Mouse (Mus musculus) forebrain, embryonic 13.5 days (tissue): ENCODE data around the gene Eif2b2. TPM values are rescaled to one million over a fixed set of nuclear protein-coding genes. Genes with fewer than 3 reads are reported as not detected.
A peak's percentile ranks its signal among the peaks of the same experiment; 100 is the strongest.

Experiments
- ATAC-seq: fragments of 200-750 bp; cut with Nextera tagmentation; 2 replicates; pipeline ENCODE4 v1.8.0; 2017
- H3K27ac ChIP-seq: fragments of 300-500 bp; sonication (generic); 2 replicates; pipeline ENCODE4 v1.5.1; 2015; ENCODE audit warnings: inconsistent platforms, mild to moderate bottlenecking, moderate library complexity
- H3K27me3 ChIP-seq: fragments of 300-500 bp; sonication (generic); 2 replicates; pipeline ENCODE4 v1.6.1; 2015; ENCODE audit warnings: mild to moderate bottlenecking, inconsistent platforms
- H3K36me3 ChIP-seq: fragments of 300-500 bp; sonication (generic); 2 replicates; pipeline ENCODE4 v1.6.1; 2015; ENCODE audit warnings: mild to moderate bottlenecking, inconsistent platforms; ENCODE audit not compliant: poor library complexity, severe bottlenecking
- H3K4me1 ChIP-seq: fragments of 300-500 bp; sonication (generic); 2 replicates; pipeline ENCODE4 v1.6.1; 2015; ENCODE audit warnings: inconsistent platforms
- H3K4me2 ChIP-seq: fragments of 300-500 bp; sonication (generic); 2 replicates; pipeline ENCODE4 v1.6.1; 2015; ENCODE audit warnings: inconsistent platforms, mild to moderate bottlenecking, moderate library complexity
- H3K4me3 ChIP-seq: fragments of 300-500 bp; sonication (generic); 2 replicates; pipeline ENCODE4 v1.5.1; 2015; ENCODE audit warnings: mild to moderate bottlenecking, inconsistent platforms
- H3K9ac ChIP-seq: fragments of 300-500 bp; sonication (generic); 2 replicates; pipeline ENCODE4 v1.6.1; 2015; ENCODE audit warnings: mild to moderate bottlenecking, inconsistent platforms
- H3K9me3 ChIP-seq: fragments of 300-500 bp; sonication (generic); replicated peaks from 2 replicates; pipeline ENCODE4 v1.6.1; 2016; ENCODE audit warnings: inconsistent platforms
- WGBS: fragments of 180-500 bp; shearing (Covaris S2); methylation state at CpG from one replicate; pipeline ENCODE4 v1.1.7; 2015; 5-methylcytosine and 5-hydroxymethylcytosine counted together
- polyA plus RNA-seq: library from polyadenylated mRNA; unstranded; fragments of >200 nt; fragmentation: Nextera tagmentation; extraction: Ambion mirVana; gene quantifications from 2 replicates; pipeline ENCODE4 v1.2.1, GENCODE M21; 2015

Gene Eif2b2
- polyA plus RNA-seq, 1 experiment from 2014 or later, result 93.1 TPM

DNA sequence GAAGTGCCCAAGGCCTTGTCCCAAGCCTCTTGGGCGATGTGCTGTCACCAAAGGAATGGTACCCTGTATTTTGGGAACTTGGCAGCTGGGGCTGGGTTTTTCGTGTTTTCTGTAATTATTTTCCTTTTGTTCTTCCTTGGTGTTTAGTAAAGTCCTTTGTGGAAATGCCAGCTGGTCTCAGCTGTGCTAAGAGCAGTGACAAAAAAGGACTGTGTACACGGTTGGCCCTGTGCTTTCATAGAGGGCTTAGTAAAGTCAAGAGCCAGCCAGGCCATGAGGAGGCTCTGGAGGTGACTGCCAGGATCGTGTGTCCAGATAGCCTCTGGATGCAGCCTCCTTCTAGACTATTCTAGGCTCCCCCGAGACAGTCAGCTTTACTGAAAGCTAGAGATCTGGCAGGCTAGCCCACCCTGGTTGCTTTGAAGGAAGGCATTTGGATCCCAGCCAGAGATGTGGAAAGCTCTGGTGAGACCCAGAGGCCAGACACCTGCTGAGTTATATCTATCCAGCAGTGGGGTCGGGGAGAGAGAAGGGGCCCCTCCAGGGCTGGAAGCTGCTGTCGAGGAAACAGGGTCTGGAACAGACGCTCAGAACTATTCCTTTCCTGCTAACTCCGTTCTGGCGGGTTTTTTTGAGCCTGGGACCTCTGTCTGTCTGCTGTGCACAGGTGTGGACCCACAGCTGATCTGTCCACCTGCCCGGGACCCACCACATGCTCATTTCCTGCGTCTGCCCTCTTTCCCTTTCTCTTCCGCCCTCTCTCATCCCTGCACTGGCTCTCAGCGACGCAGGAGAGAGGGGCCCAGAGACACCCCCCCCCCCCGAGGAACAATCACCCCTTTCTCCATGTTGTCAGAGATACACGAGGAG lies 37.6 kb upstream of the Eif2b2 start:
- 18% methylated on average over 17 of the region's 17 CpGs for WGBS
- peak; percentile 60 for ATAC-seq
- H3K27me3 ChIP-seq, result peaks cover 21% of the 10 kb centered on the region; the same call in 1 of the 2 replicates
- H3K9me3 ChIP-seq, result no peaks in the 10 kb centered on the region
- peaks cover 32% of the 10 kb centered on the region for H3K4me1 ChIP-seq
- no peak overlapping the region for H3K4me3 ChIP-seq
- H3K9ac ChIP-seq, result 0 out of 2 replicates have a peak overlapping the region, but pooled peaks have one; percentile 16
- peak overlapping the region; percentile 30 for H3K4me2 ChIP-seq
- no peaks in the 10 kb centered on the region for H3K36me3 ChIP-seq
- peak overlapping the region; percentile 25; the same call in 1 of the 2 replicates for H3K27ac ChIP-seq

DNA sequence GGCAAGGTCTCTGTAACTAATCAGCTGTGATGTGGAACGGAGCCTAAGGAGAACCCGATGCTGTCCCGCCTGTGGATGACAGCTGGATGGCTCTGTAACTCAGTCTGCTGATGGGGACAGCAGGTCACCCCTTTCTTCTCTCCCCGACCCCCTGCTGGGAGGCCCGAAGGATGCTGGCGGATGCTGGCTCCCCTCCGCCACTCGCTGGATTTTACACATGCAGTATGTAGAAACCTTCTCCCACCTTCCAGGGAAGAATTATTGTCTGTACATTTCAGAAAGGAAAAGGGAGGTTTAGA lies 37.0 kb upstream of the Eif2b2 start:
- WGBS, result 8% methylated on average over 8 of the region's 8 CpGs
- no peak overlapping the region for H3K4me3 ChIP-seq
- no peak for ATAC-seq
- H3K36me3 ChIP-seq, result no peaks in the 10 kb centered on the region
- no peaks in the 10 kb centered on the region for H3K9me3 ChIP-seq
- H3K4me2 ChIP-seq, result peak overlapping the region; percentile 30
- H3K4me1 ChIP-seq, result peaks cover 27% of the 10 kb centered on the region
- peaks cover 21% of the 10 kb centered on the region; the same call in 1 of the 2 replicates for H3K27me3 ChIP-seq
- 0 out of 2 replicates have a peak overlapping the region, but pooled peaks have one; percentile 16 for H3K9ac ChIP-seq
- no peak overlapping the region for H3K27ac ChIP-seq

DNA sequence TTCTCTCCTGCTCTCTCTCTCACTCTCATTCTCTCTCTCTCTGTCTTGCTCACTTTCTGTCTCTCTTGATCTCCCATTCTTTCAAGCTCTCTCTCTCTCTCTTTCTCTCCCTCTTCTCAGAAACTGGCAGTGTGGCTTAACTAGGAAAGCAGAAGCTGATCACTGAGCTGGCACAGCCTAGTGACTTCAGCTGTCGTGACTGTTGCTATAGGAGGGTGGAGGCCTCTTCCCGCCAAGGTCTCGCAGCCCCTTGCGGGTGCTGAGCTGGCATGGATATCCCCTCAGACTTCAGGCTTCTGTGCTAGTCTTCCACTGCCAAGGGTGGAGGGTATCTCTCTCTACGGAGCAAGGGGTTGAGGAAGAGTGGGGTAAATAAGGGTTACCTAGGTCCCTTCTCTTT lies 36.4 kb upstream of the Eif2b2 start:
- no peaks in the 10 kb centered on the region for H3K9me3 ChIP-seq
- H3K27ac ChIP-seq, result no peak overlapping the region
- WGBS, result 68% methylated on average over 5 of the region's 5 CpGs
- peaks cover 17% of the 10 kb centered on the region; the same call in 1 of the 2 replicates for H3K27me3 ChIP-seq
- H3K4me1 ChIP-seq, result peaks cover 21% of the 10 kb centered on the region
- H3K36me3 ChIP-seq, result no peaks in the 10 kb centered on the region
- ATAC-seq, result no peak
- H3K4me2 ChIP-seq, result no peak overlapping the region
- no peak overlapping the region for H3K4me3 ChIP-seq
- H3K9ac ChIP-seq, result no peak overlapping the region

DNA sequence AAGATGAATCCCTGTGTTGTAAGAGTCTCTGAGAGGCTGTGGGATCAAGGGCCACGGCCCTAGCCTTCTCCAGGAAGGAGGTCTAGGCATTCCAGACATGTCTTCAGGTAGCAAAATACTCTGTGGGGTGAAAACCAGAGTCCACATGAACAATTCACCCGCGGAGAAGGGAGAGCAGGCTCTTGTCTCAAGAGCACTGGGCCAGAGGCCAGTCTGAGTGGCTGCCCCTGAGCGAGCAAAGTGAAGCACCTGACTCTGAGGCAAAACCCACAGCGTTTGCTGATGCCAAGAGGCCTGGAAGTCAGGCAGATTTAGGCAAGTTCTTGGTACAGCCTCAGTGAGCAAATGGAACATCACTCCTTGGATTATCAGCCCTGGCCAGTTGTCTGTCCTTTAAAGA lies 35.2 kb upstream of the Eif2b2 start:
- peaks cover 21% of the 10 kb centered on the region for H3K4me1 ChIP-seq
- H3K9me3 ChIP-seq, result no peaks in the 10 kb centered on the region
- H3K4me3 ChIP-seq, result no peak overlapping the region
- no peak overlapping the region for H3K9ac ChIP-seq
- H3K36me3 ChIP-seq, result no peaks in the 10 kb centered on the region
- no peak overlapping the region for H3K4me2 ChIP-seq
- 69% methylated on average over 5 of the region's 5 CpGs for WGBS
- no peak overlapping the region for H3K27ac ChIP-seq
- H3K27me3 ChIP-seq, result 0 out of 2 replicates have a peak, but pooled peaks cover 12% of the 10 kb centered on the region
- ATAC-seq, result no peak

DNA sequence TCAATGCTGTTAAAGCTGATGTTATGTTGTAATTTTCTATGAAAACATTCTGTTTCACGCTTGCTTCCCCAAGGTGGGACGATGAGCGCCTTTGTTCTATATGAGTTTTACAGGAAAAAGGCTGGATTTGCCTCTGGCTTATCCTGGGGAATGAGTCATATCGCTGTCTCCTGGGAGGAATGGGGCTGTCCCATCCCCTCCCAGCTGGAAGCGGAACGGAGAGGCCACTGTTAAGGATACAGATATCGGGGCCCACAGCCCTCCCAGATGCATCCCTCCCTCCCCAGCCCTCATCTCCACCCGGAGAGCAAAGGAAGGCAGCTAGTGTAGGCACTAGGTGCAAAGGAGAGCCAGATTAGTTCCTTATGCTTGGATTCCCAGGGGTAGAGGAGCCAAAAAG lies 33.5 kb upstream of the Eif2b2 start:
- Histone ChIP-seq H3K4me1 (peaks cover 20% of the 10 kb centered on the region), H3K27ac (no peak overlapping the region), H3K36me3 (no peaks in the 10 kb centered on the region), H3K4me3 (no peak overlapping the region), H3K27me3 (0 out of 2 replicates have a peak, but pooled peaks cover 4% of the 10 kb centered on the region), H3K9me3 (no peaks in the 10 kb centered on the region), H3K4me2 (no peak overlapping the region), H3K9ac (no peak overlapping the region)
- ATAC-seq, result no peak
- 72% methylated on average over 7 of the region's 8 CpGs for WGBS

DNA sequence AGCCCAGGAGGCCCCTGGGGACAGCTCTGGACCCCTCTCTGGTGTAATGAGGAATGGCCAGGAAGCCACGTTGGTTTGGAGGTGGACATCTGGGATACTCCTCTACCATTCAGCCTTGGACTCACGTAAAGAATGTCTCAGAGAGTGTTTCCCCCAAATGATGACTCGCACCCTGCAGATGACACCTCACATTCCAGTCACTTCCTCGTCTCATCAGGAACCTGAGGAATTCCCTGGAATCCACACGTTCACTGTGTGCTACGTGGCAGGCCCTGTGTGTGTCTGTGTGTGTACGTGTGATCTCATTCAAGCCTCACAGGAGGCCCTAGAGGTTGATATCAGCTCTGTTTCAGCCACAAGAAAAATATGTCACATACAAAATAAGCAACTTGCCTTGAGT lies 32.9 kb upstream of the Eif2b2 start:
- peaks cover 15% of the 10 kb centered on the region for H3K4me1 ChIP-seq
- H3K4me2 ChIP-seq, result no peak overlapping the region
- no peaks in the 10 kb centered on the region for H3K9me3 ChIP-seq
- no peaks in the 10 kb centered on the region for H3K36me3 ChIP-seq
- no peak for ATAC-seq
- H3K27ac ChIP-seq, result no peak overlapping the region
- no peak overlapping the region for H3K4me3 ChIP-seq
- 0 out of 2 replicates have a peak, but pooled peaks cover 4% of the 10 kb centered on the region for H3K27me3 ChIP-seq
- no peak overlapping the region for H3K9ac ChIP-seq
- 78% methylated on average over 7 of the region's 7 CpGs for WGBS

DNA sequence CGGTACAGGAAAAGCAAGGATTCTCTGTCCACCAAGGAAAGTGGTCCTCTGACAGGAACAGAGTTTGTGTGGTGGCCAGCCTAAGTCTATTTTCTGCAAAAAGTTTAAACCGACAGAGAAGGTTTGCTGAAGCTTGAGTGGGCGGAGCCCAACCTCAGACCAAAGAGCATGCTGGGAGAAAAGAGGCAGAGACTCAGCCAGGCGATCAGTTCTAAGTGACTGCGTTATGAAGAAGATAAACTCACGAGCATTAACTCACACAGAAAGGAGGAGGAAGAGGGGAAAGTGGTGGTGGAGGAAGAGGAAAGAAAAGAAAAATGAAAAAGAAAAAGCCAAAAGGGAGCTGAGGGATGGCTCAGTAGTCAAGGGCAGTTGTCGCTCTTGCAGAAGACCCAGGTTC lies 29.0 kb upstream of the Eif2b2 start:
- no peak overlapping the region for H3K4me2 ChIP-seq
- H3K36me3 ChIP-seq, result no peaks in the 10 kb centered on the region
- peaks cover 29% of the 10 kb centered on the region for H3K4me1 ChIP-seq
- no peak overlapping the region for H3K27ac ChIP-seq
- no peak overlapping the region for H3K9ac ChIP-seq
- WGBS, result 80% methylated on average over 7 of the region's 7 CpGs
- H3K4me3 ChIP-seq, result no peak overlapping the region
- no peak for ATAC-seq
- no peaks in the 10 kb centered on the region for H3K9me3 ChIP-seq
- H3K27me3 ChIP-seq, result no peaks in the 10 kb centered on the region

DNA sequence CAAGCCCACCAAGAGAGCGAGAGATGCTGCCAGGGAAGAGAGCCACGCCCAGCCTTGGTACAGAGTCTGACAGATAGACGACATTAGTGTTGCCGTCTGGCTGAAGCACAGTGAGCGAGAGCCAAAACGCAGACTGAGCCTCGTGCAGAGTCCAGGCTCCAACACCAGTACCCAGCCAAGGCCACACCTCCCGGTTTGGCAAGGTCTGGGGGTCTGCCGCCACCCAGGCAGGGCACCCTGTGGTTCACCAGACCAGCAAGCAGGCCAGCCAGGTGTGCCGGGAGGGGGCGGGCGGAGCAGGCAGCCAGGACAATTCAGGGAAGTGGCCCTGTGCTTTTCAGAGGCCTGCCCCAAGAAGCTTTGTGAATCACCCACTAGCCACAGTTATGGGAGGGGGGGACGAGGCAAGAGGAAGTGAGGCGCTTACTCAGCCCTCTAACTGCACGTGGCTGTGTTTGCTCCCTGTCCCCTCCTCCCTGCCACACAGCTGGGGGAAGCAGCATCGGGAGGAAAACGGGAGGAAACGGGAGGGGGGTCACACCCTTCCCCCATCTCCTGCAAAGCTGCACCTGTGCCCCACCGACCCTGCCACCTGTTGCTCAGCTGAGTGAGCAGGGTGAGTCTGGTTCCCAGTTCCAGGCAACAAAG lies 26.7 kb upstream of the Eif2b2 start:
- ATAC-seq, result no peak
- no peak overlapping the region for H3K4me3 ChIP-seq
- no peak overlapping the region for H3K4me2 ChIP-seq
- no peaks in the 10 kb centered on the region for H3K36me3 ChIP-seq
- H3K4me1 ChIP-seq, result peaks cover 29% of the 10 kb centered on the region
- H3K9ac ChIP-seq, result no peak overlapping the region
- 30% methylated on average over 19 of the region's 19 CpGs for WGBS
- no peaks in the 10 kb centered on the region for H3K27me3 ChIP-seq
- no peaks in the 10 kb centered on the region for H3K9me3 ChIP-seq
- no peak overlapping the region for H3K27ac ChIP-seq

DNA sequence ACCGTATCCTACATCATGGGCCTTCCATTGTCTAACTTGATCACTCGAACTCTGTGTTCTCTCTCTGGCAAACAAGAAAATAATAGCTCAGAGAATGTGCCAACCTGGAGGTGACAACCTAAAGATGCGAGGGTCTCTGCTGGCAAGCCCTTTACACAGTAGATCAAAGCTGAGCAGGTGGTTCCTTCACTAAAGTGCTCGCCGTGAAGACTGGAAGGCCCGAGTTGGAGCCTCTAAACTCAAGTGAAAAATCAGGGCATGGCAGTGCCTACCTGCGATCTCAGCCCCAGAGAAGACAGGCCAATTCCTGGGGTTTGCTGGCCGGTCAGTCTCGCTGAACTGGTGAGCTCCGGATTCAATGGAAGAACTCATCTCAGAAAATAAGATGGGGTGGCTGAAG lies 26.1 kb upstream of the Eif2b2 start:
- H3K27me3 ChIP-seq, result no peaks in the 10 kb centered on the region
- WGBS, result 80% methylated on average over 10 of the region's 10 CpGs
- H3K9me3 ChIP-seq, result no peaks in the 10 kb centered on the region
- H3K27ac ChIP-seq, result no peak overlapping the region
- ATAC-seq, result no peak
- no peak overlapping the region for H3K4me2 ChIP-seq
- no peaks in the 10 kb centered on the region for H3K36me3 ChIP-seq
- H3K4me1 ChIP-seq, result peaks cover 29% of the 10 kb centered on the region
- no peak overlapping the region for H3K9ac ChIP-seq
- H3K4me3 ChIP-seq, result no peak overlapping the region

DNA sequence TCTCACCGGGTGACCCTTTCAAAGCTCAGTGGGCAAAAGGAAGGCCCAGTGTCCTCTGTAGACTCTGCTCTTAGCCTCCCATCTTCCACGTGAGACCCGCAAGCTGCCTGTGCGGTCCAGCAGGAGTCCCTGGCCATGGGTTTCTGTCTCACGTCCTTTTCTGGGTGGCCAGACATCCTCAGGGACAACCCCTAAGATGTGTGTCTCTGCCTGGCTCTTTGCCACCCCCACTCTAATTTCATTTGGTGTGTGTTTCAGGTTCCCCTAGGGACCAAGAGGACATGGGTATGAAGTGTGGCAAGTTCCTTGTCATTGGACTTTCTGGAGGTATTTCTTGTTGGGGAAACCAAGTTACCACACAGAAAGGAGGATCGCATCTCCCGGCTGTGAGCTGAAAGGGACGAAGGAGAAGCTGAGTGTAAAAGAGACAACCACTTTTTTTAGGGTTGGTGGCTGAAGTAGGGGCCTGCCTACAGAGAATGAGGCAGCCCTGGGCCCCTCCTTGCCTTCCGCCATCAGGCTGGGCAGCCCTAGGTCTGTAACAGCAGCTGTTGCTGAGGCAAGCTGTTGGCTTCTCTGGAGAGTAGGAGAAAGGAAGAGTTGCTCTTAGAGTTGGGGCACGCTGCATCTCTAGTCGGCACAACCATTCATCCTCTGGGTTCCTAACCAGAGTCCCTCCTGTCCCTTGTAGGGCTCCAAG lies 25.2 kb upstream of the Eif2b2 start:
- Histone ChIP-seq H3K27me3 (0 out of 2 replicates have a peak, but pooled peaks cover 1% of the 10 kb centered on the region), H3K4me1 (peaks cover 29% of the 10 kb centered on the region), H3K9ac (no peak overlapping the region), H3K9me3 (no peaks in the 10 kb centered on the region), H3K4me3 (no peak overlapping the region), H3K36me3 (no peaks in the 10 kb centered on the region), H3K4me2 (no peak overlapping the region), H3K27ac (peak overlapping the region; percentile 31; the same call in 1 of the 2 replicates)
- 84% methylated on average over 11 of the region's 11 CpGs for WGBS
- peak; percentile 10; the same call in 1 of the 2 replicates for ATAC-seq

DNA sequence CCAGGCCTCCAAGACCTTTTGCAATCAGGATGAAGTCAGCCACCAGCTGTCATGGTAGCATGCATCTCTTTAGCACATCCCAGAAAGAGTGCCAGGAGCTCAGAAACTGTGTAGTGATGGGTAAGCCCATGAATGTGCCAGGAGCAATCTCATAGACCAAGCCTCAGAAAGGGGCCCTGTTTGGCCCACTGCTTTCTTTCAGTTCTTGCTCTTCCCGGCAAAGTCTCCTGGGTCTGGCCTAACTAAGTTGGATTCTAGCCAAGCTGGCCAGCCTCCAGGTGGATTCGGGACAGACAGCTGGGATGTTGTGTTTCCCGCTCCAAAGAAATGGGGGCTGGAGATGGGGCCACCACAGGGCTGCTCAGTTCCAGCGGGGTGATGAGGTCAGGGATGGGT lies 24.7 kb upstream of the Eif2b2 start:
- WGBS, result 36% methylated on average over 4 of the region's 4 CpGs
- H3K9me3 ChIP-seq, result no peaks in the 10 kb centered on the region
- ATAC-seq, result peak; percentile 41; the same call in 1 of the 2 replicates
- H3K27me3 ChIP-seq, result 0 out of 2 replicates have a peak, but pooled peaks cover 3% of the 10 kb centered on the region
- no peaks in the 10 kb centered on the region for H3K36me3 ChIP-seq
- no peak overlapping the region for H3K9ac ChIP-seq
- H3K27ac ChIP-seq, result peak overlapping the region; percentile 31
- no peak overlapping the region for H3K4me2 ChIP-seq
- no peak overlapping the region for H3K4me3 ChIP-seq
- H3K4me1 ChIP-seq, result peaks cover 29% of the 10 kb centered on the region

DNA sequence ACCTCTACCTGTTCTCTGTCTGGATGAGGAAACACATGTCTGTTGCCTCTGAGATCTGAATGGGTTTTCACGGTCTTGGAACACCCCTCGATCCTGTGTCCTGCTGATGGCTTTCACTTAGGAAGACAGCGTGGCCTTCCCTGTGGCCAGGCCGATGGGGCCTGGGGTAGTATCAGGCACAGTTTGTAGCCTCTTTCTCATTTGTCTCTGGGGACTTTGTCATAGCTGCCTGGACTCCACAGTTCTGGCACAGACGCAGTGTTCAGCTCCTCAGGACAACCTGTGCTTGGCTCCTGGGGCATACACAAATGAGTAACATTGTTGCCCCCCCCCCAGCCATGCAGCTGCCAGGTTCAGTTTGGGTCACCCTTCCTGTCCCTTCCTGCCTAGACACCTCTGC lies 24.2 kb upstream of the Eif2b2 start:
- Histone ChIP-seq H3K9me3 (no peaks in the 10 kb centered on the region), H3K9ac (no peak overlapping the region), H3K4me2 (no peak overlapping the region), H3K4me1 (peaks cover 29% of the 10 kb centered on the region), H3K4me3 (no peak overlapping the region), H3K27me3 (0 out of 2 replicates have a peak, but pooled peaks cover 3% of the 10 kb centered on the region), H3K27ac (peak overlapping the region; percentile 31), H3K36me3 (no peaks in the 10 kb centered on the region)
- WGBS, result 86% methylated on average over 5 of the region's 5 CpGs
- ATAC-seq, result no peak
